Mouse (Mus musculus) heart, adult 2 months (tissue): ENCODE results near the gene Naa35. TPM values are rescaled to one million over a fixed set of nuclear protein-coding genes. Genes with fewer than 3 reads are reported as not detected.

Source experiments
- DNase-seq, 2 experiments: peaks; one replicate each; pipeline ENCODE4 v3.0.0; 2021
- H3K27ac ChIP-seq: fragments of 200-600 bp; 2 replicates; pipeline ENCODE4 v1.8.1; 2022
- H3K27me3 ChIP-seq: fragments of 200-500 bp; 2 replicates; pipeline ENCODE4 v1.6.1; 2012; ENCODE audit warnings: mild to moderate bottlenecking, low read length, inconsistent platforms, mixed read lengths; ENCODE audit not compliant: control insufficient read depth, insufficient read depth
- H3K36me3 ChIP-seq: fragments of 200-500 bp; 2 replicates; pipeline ENCODE4 v1.6.1; 2012; ENCODE audit warnings: low read length, inconsistent platforms; ENCODE audit not compliant: control insufficient read depth, insufficient read depth
- H3K4me1 ChIP-seq: fragments of 200-500 bp; 2 replicates; pipeline ENCODE4 v1.6.1; 2011; ENCODE audit warnings: low read length; ENCODE audit not compliant: control insufficient read depth, insufficient read depth
- H3K4me3 ChIP-seq: fragments of 200-600 bp; 2 replicates; pipeline ENCODE4 v1.8.1; 2022
- H3K79me2 ChIP-seq: fragments of 200-500 bp; replicated peaks from 2 replicates; pipeline ENCODE4 v1.6.1; 2012; ENCODE audit warnings: mild to moderate bottlenecking, inconsistent platforms, low read length, moderate library complexity, mixed read lengths; ENCODE audit not compliant: control insufficient read depth, insufficient read depth
- H3K9ac ChIP-seq: fragments of 200-500 bp; 2 replicates; pipeline ENCODE4 v1.6.1; 2012; ENCODE audit warnings: low read depth, mild to moderate bottlenecking, control low read depth, inconsistent platforms, low read length, mixed read lengths
- CTCF ChIP-seq: fragments of 200-600 bp; IDR thresholded peaks from 2 replicates; pipeline ENCODE4 v1.8.1; 2022; ENCODE audit warnings: antibody characterized with exemption, mild to moderate bottlenecking, moderate library complexity
- EP300 ChIP-seq: fragments of 200-500 bp; IDR thresholded peaks from 2 replicates; pipeline ENCODE4 v1.6.1; 2011; ENCODE audit warnings: low read depth, low read length, control low read depth; ENCODE audit not compliant: insufficient read depth
- POLR2A ChIP-seq: fragments of 200-500 bp; IDR thresholded peaks from 2 replicates; pipeline ENCODE4 v1.6.1; 2011; ENCODE audit warnings: mild to moderate bottlenecking, low read depth, low read length, control low read depth; ENCODE audit not compliant: insufficient read depth
- WGBS: fragments of 180-500 bp; shearing (Covaris S2); methylation state at CpG from one replicate; pipeline ENCODE4 v1.1.7; 2018; 5-methylcytosine and 5-hydroxymethylcytosine counted together
- intact Hi-C: fragments of 180-260 bp; cut with DNase I; formaldehyde crosslinking; loops from one replicate; pipeline ENCODE4 v1.15.1; 2025
- polyA plus RNA-seq: library from polyadenylated mRNA; depleted of rRNA; stranded (reverse); fragments of >200 nt; gene quantifications from 2 replicates; pipeline ENCODE4 v1.2.3, GENCODE M21; 2012
- total RNA-seq, 2 experiments: library from RNA; stranded (reverse); gene quantifications; 2 replicates each; pipeline ENCODE4 v1.2.3; 2021

Gene Naa35
- total and polyA plus RNA-seq, 3 experiments = 28.0 to 106 (median 79.9) TPM

GRCm38 (mm10) chr13:59626739-59627138, 41.7 kb downstream of the Naa35 start:
- WGBS = 75% methylated on average over 7 of the region's 7 CpGs
- Histone ChIP-seq H3K79me2 (no peaks in the 10 kb centered on the region), H3K27me3 (no peaks in the 10 kb centered on the region), H3K36me3 (peaks cover 4% of the 10 kb centered on the region), H3K27ac (no peak overlapping the region), H3K4me3 (no peak overlapping the region), H3K4me1 (no peaks in the 10 kb centered on the region), H3K9ac (no peak overlapping the region)
- DNase-seq = no peak
- intact Hi-C loops = loop anchor here (5.0 kb wide), 1 partner anchor 101 kb away; no protein-coding TSS in a partner anchor
- TF ChIP-seq CTCF = no peak
- TF ChIP-seq EP300 = no peak
- TF ChIP-seq POLR2A = no peak

GRCm38 (mm10) chr13:59634637-59635036, 49.6 kb downstream of the Naa35 start:
- H3K36me3 ChIP-seq = no peaks in the 10 kb centered on the region
- TF ChIP-seq EP300 = no peak
- peak; percentile 24; the same call in 1 of the 2 replicates for TF ChIP-seq CTCF
- 70% methylated on average over 5 of the region's 5 CpGs for WGBS

DNA sequence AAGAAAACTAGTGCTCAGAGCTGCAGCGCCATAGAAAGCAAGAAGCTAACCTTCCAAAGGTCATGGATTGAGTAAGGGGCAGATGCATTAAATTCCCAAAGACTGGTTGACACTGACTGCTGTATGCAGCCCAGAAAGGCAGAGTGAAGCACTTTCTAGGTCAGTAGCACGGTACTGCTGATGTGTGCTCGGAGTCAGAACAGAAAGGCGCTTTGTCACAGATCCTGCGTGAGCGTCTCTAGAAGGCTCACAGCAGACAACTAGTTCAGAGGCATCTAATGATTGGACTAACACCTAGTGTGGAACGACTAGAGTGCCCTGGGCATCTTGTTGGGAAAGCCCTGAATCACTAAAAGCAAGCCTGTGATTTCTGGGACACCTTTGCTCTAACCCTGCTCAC, 52.7 kb downstream of the Naa35 start:
- no peak overlapping the region for H3K9ac ChIP-seq
- intact Hi-C loops = no loop called here

More at GRCm38 (mm10) chr13:59634637-59635036, 49.6 kb downstream of the Naa35 start:
- Histone ChIP-seq H3K4me1 (no peaks in the 10 kb centered on the region), H3K9ac (no peak overlapping the region), H3K27ac (no peak overlapping the region), H3K79me2 (no peaks in the 10 kb centered on the region), H3K4me3 (no peak overlapping the region), H3K27me3 (no peaks in the 10 kb centered on the region)
- DNase-seq = no peak
- intact Hi-C loops = no loop called here

GRCm38 (mm10) chr13:59639368-59640177, 54.5 kb downstream of the Naa35 start:
- intact Hi-C loops = no loop called here
- H3K4me1 ChIP-seq = no peaks in the 10 kb centered on the region
- no peaks in the 10 kb centered on the region for H3K36me3 ChIP-seq
- H3K79me2 ChIP-seq = no peaks in the 10 kb centered on the region
- no peak for TF ChIP-seq EP300
- TF ChIP-seq CTCF = no peak
- TF ChIP-seq POLR2A = no peak
- no peak overlapping the region for H3K4me3 ChIP-seq
- H3K27me3 ChIP-seq = no peaks in the 10 kb centered on the region
- no peak overlapping the region for H3K27ac ChIP-seq
- H3K9ac ChIP-seq = no peak overlapping the region
- 74% methylated on average over 16 of the region's 16 CpGs for WGBS
- no peak for DNase-seq

More for the DNA sequence above, 52.7 kb downstream of the Naa35 start:
- H3K4me3 ChIP-seq = no peak overlapping the region
- WGBS = 94% methylated on average over 7 of the region's 7 CpGs
- H3K36me3 ChIP-seq = no peaks in the 10 kb centered on the region
- H3K79me2 ChIP-seq = no peaks in the 10 kb centered on the region
- no peaks in the 10 kb centered on the region for H3K27me3 ChIP-seq
- H3K27ac ChIP-seq = no peak overlapping the region
- no peak for DNase-seq
- no peaks in the 10 kb centered on the region for H3K4me1 ChIP-seq
- TF ChIP-seq POLR2A = no peak
- TF ChIP-seq CTCF = no peak
- TF ChIP-seq EP300 = no peak

DNA sequence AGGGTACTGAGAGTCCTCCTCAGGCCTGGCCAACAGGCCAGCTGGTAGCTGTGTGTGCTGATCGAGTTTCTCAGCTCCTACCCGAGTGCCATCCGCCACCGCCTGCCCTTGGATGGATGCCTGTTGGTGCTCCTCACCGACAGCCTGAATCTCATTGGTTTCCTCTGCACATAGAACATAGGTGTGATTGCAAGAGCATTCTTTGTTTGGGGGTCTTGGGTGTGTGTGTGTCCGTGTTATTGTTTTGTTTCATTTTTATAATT, 55.0 kb downstream of the Naa35 start:
- DNase-seq = no peak
- intact Hi-C loops = no loop called here
- Histone ChIP-seq H3K9ac (no peak overlapping the region), H3K79me2 (no peaks in the 10 kb centered on the region), H3K27ac (no peak overlapping the region), H3K4me1 (no peaks in the 10 kb centered on the region), H3K36me3 (no peaks in the 10 kb centered on the region), H3K27me3 (no peaks in the 10 kb centered on the region), H3K4me3 (no peak overlapping the region)
- WGBS = 91% methylated on average over 6 of the region's 6 CpGs
- no peak for TF ChIP-seq POLR2A
- no peak for TF ChIP-seq CTCF
- TF ChIP-seq EP300 = no peak

DNA sequence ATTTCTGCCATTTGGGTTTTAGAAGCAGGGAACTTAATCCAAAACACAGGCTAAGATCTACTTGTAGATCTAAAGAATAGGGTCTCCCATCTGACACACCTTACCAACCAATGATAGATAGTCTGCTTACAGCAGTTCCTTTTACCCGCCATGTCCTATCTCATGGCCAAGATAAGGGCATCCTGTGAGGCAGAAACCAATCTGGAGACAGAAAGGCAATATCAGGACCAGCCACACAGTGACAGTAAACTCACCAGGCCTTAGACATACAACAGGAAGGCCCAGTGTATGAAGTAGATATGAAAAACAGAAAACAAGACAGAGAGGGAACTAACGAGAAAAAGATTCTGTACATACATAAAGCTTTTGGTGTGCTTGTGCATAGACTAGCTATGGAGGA, 57.8 kb downstream of the Naa35 start:
- WGBS = 77% methylated on average over 2 of the region's 2 CpGs
- no peak for DNase-seq
- Histone ChIP-seq H3K4me3 (no peak overlapping the region), H3K27ac (no peak overlapping the region), H3K27me3 (no peaks in the 10 kb centered on the region), H3K4me1 (no peaks in the 10 kb centered on the region), H3K9ac (no peak overlapping the region), H3K36me3 (no peaks in the 10 kb centered on the region), H3K79me2 (no peaks in the 10 kb centered on the region)
- intact Hi-C loops = no loop called here
- TF ChIP-seq CTCF = no peak
- no peak for TF ChIP-seq POLR2A
- TF ChIP-seq EP300 = no peak
